Mouse (Mus musculus): ENCODE measurements around the gene Tnfsf11. TPM values are rescaled to one million over a fixed set of nuclear protein-coding genes. Genes with fewer than 3 reads are reported as not detected.

Gene Tnfsf11
- polyA plus RNA-seq, 1 experiment from 2014 or later, result not detected

- Histone ChIP-seq H3K27me3 (no peaks in the 10 kb centered on the region), H3K4me1 (replicated peaks) (no peaks in the 10 kb centered on the region), H3K27ac (no peak overlapping the region), H3K9me3 (no peaks in the 10 kb centered on the region), H3K4me3 (no peak overlapping the region), H3K9ac (no peak overlapping the region), H3K36me3 (no peaks in the 10 kb centered on the region), H3K4me2 (no peak overlapping the region)
- no peak for ATAC-seq (ENCODE audit: low FRiP score)
- WGBS, result 67% methylated on average over 4 of the region's 4 CpGs
These were observed 71.7 kb downstream of the Tnfsf11 start for GRCm38 (mm10) chr14:78236144-78236543.

- 39% methylated on average over 3 of the region's 3 CpGs for WGBS
- no peak for ATAC-seq (ENCODE audit: low FRiP score)
- no peak overlapping the region for H3K9ac ChIP-seq
These were observed 72.5 kb downstream of the Tnfsf11 start for GRCm38 (mm10) chr14:78235296-78235695.

DNA sequence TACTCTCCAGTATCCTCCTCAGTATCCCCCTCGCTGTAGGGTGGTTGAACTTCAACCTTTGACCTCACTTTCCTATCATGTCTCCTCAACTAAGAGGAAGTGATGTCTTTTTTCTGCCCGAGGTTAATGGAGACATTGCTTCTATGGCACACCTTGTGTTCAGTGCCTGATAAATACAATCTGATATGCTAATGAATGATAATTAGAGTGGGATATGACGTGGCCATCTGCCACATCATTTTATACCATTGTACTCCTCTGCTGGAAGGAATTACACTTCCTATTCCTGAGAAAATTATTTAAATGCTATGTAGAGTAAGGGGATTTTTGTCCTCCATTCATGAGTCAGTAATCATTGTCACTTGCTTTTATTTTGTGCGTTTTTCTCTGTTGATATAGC, 78.8 kb downstream of the Tnfsf11 start:
- Histone ChIP-seq H3K9me3 (no peaks in the 10 kb centered on the region), H3K4me3 (no peak overlapping the region), H3K4me2 (no peak overlapping the region), H3K9ac (no peak overlapping the region), H3K36me3 (no peaks in the 10 kb centered on the region), H3K27ac (no peak overlapping the region), H3K4me1 (replicated peaks) (0 out of 2 replicates have a peak, but pooled peaks cover 6% of the 10 kb centered on the region), H3K27me3 (no peaks in the 10 kb centered on the region)
- no peak for ATAC-seq (ENCODE audit: low FRiP score)
- 54% methylated on average over 4 of the region's 4 CpGs for WGBS

More at GRCm38 (mm10) chr14:78235296-78235695, 72.5 kb downstream of the Tnfsf11 start:
- no peak overlapping the region for H3K4me2 ChIP-seq
- H3K36me3 ChIP-seq, result no peaks in the 10 kb centered on the region
- H3K9me3 ChIP-seq, result no peaks in the 10 kb centered on the region
- H3K4me3 ChIP-seq, result no peak overlapping the region
- no peaks in the 10 kb centered on the region for H3K4me1 ChIP-seq (replicated peaks)
- H3K27ac ChIP-seq, result no peak overlapping the region
- no peaks in the 10 kb centered on the region for H3K27me3 ChIP-seq

Small RNA genes within 50 kb of the gene (microRNA-seq; reads per million reads assigned to microRNA genes)
- not detected for gene Gm23652

Other genes with a start within 250 kb of the Tnfsf11 start
- gene Fam216b, start 219.0 kb downstream of the Tnfsf11 start, polyA plus RNA-seq (2015; fragmentation: Nextera tagmentation; extraction: Ambion mirVana), result 0.12 and 0.44 TPM in 2 replicates
- gene Akap11, start 228.8 kb upstream of the Tnfsf11 start, polyA plus RNA-seq (2015; fragmentation: Nextera tagmentation; extraction: Ambion mirVana), result 37.8 and 40.5 TPM in 2 replicates

Data from hindbrain, embryonic 13.5 days (tissue).